Mouse (Mus musculus) left cerebral cortex, adult 2 months (tissue): ENCODE measurements around the gene Ric8a. TPM values are rescaled to one million over a fixed set of nuclear protein-coding genes. Genes with fewer than 3 reads are reported as not detected.
A peak's percentile ranks its signal among the peaks of the same experiment; 100 is the strongest.
"Not testable (repeated sequence)": the region's sequence is repeated elsewhere in the genome, so short reads cannot be mapped to it uniquely, and the experiment has no call there.

Experiments
- DNase-seq, 2 experiments: peaks; one replicate each; pipeline ENCODE4 v3.0.0; 2021 to 2022; ENCODE audit warnings: low spot score in 2 of 2, mixed read lengths in 1 of 2; ENCODE audit errors: extremely low spot score in 1 of 2
- H3K27ac ChIP-seq: fragments of 200-600 bp; 2 replicates; pipeline ENCODE4 v1.8.1; 2022
- H3K4me3 ChIP-seq: fragments of 200-600 bp; 2 replicates; pipeline ENCODE4 v1.8.1; 2022
- CTCF ChIP-seq: fragments of 200-600 bp; IDR thresholded peaks from 2 replicates; pipeline ENCODE4 v1.8.1; 2022; ENCODE audit warnings: antibody characterized with exemption, mild to moderate bottlenecking, moderate library complexity
- intact Hi-C: fragments of 180-260 bp; cut with DNase I; formaldehyde crosslinking; loops from one replicate; pipeline ENCODE4 v1.15.1; 2025
- total RNA-seq, 2 experiments: library from RNA; stranded (reverse); gene quantifications; 2 replicates each; pipeline ENCODE4 v1.2.3; 2021

The Ric8a gene
- total RNA-seq, 2 experiments from 2014 or later: 62.1 to 74.2 TPM

- no peak overlapping the region for H3K4me3 ChIP-seq
- no peak for DNase-seq
- intact Hi-C loops: no loop called here
- no peak overlapping the region for H3K27ac ChIP-seq
- no peak for TF ChIP-seq CTCF
Measured at GRCm38 (mm10) chr7:140860728-140861127, 4.0 kb downstream of the Ric8a start.

- intact Hi-C loops: no loop called here
- Histone ChIP-seq H3K27ac (no peak overlapping the region), H3K4me3 (no peak overlapping the region)
- no peak for DNase-seq
- TF ChIP-seq CTCF: no peak
Measured at GRCm38 (mm10) chr7:140864761-140865160, 8.0 kb downstream of the Ric8a start.

GRCm38 (mm10) chr7:140874224-140874623 lies 17.5 kb downstream of the Ric8a start:
- no peak for DNase-seq
- Histone ChIP-seq H3K4me3 (no peak overlapping the region), H3K27ac (no peak overlapping the region)
- no peak for TF ChIP-seq CTCF
- intact Hi-C loops: no loop called here

- TF ChIP-seq CTCF: no peak
- intact Hi-C loops: no loop called here
- H3K27ac ChIP-seq: no peak overlapping the region
- H3K4me3 ChIP-seq: no peak overlapping the region
- DNase-seq: no peak
Measured at GRCm38 (mm10) chr7:140877364-140877763, 20.6 kb downstream of the Ric8a start.

GRCm38 (mm10) chr7:140879355-140879754 lies 22.6 kb downstream of the Ric8a start:
- no peak overlapping the region for H3K27ac ChIP-seq
- no peak for DNase-seq
- H3K4me3 ChIP-seq: no peak overlapping the region
- TF ChIP-seq CTCF: no peak
- intact Hi-C loops: no loop called here

GRCm38 (mm10) chr7:140880419-140880818 lies 23.7 kb downstream of the Ric8a start:
- peak overlapping the region; percentile 85; the same call in 1 of the 2 replicates for H3K4me3 ChIP-seq
- DNase-seq: no peak
- intact Hi-C loops: loop anchor here (5.0 kb wide), 1 partner anchor 33 kb away; the partner anchor contains the start of genes Odf3 and Scgb1c1
- TF ChIP-seq CTCF: no peak
- H3K27ac ChIP-seq: no peak overlapping the region

GRCm38 (mm10) chr7:140880865-140881515 lies 24.2 kb downstream of the Ric8a start:
- no peak for TF ChIP-seq CTCF
- Histone ChIP-seq H3K4me3 (peak overlapping the region; percentile 85), H3K27ac (peak overlapping the region; percentile 95)
- no peak for DNase-seq
- intact Hi-C loops: loop anchor here (5.0 kb wide), 1 partner anchor 34 kb away; the partner anchor contains the start of genes Odf3 and Scgb1c1

- DNase-seq: peak; percentile 94
- peak within 1 kb of the TSS; percentile 95 for H3K27ac ChIP-seq
- peak within 1 kb of the TSS; percentile 85 for H3K4me3 ChIP-seq
- intact Hi-C loops: loop anchor here (1.0 to 5.0 kb wide), 2 partner anchors 25 to 35 kb away; partner anchors contain the start of genes Bet1l, Odf3 and Scgb1c1
- TF ChIP-seq CTCF: no peak
Measured at GRCm38 (mm10) chr7:140881696-140882468, 25.1 kb downstream of the Ric8a start, which contains the start of the genes Psmd13 and Sirt3. TSS of gene Psmd13 (plus strand) at chr7:140881968. TSS of gene Sirt3 (minus strand) at chr7:140882309.

GRCm38 (mm10) chr7:140882469-140882803 lies 25.7 kb downstream of the Ric8a start:
- TF ChIP-seq CTCF: no peak
- intact Hi-C loops: loop anchor here (1.0 to 5.0 kb wide), 2 partner anchors 25 to 35 kb away; partner anchors contain the start of genes Bet1l, Odf3 and Scgb1c1
- peak overlapping the region; percentile 95 for H3K27ac ChIP-seq
- DNase-seq: no peak
- peak overlapping the region; percentile 85 for H3K4me3 ChIP-seq

- H3K27ac ChIP-seq, H3K4me3 ChIP-seq, intact Hi-C loops, DNase-seq: not testable (repeated sequence)
Measured at GRCm38 (mm10) chr7:140890636-140891035, 33.9 kb downstream of the Ric8a start.

GRCm38 (mm10) chr7:140894031-140894430 lies 37.3 kb downstream of the Ric8a start:
- Histone ChIP-seq H3K4me3 (no peak overlapping the region), H3K27ac (no peak overlapping the region)
- TF ChIP-seq CTCF: no peak
- intact Hi-C loops: no loop called here
- DNase-seq: no peak

GRCm38 (mm10) chr7:140894611-140895010 lies 37.9 kb downstream of the Ric8a start:
- Histone ChIP-seq H3K27ac (no peak overlapping the region), H3K4me3 (no peak overlapping the region)
- intact Hi-C loops: no loop called here
- no peak for DNase-seq
- TF ChIP-seq CTCF: no peak
